Mouse (Mus musculus) hindbrain, embryonic 14.5 days (tissue): ENCODE measurements around the gene Kcnk16. TPM values are rescaled to one million over a fixed set of nuclear protein-coding genes. Genes with fewer than 3 reads are reported as not detected.

Source experiments
- ATAC-seq: fragments of 200-750 bp; cut with Nextera tagmentation; 2 replicates; pipeline ENCODE4 v1.8.0; 2017; ENCODE audit warnings: moderate number of reproducible peaks, mild to moderate bottlenecking, moderate TSS enrichment, moderate library complexity; ENCODE audit not compliant: low FRiP score
- DNase-seq: peaks from one replicate; pipeline ENCODE4 v3.0.0-alpha.2; 2015; ENCODE audit warnings: low spot score
- H3K27ac ChIP-seq: fragments of 300-500 bp; sonication (generic); 2 replicates; pipeline ENCODE4 v1.5.1; 2014; ENCODE audit warnings: mild to moderate bottlenecking, moderate library complexity
- H3K27me3 ChIP-seq: fragments of 300-500 bp; sonication (generic); 2 replicates; pipeline ENCODE4 v1.6.1; 2014; ENCODE audit warnings: mild to moderate bottlenecking, low read length, mixed read lengths; ENCODE audit not compliant: control insufficient read depth, insufficient read depth
- H3K36me3 ChIP-seq: fragments of 300-500 bp; sonication (generic); replicated peaks from 2 replicates; pipeline ENCODE4 v1.6.1; 2014; ENCODE audit not compliant: control insufficient read depth, insufficient read depth
- H3K4me1 ChIP-seq: fragments of 300-500 bp; sonication (generic); replicated peaks from 2 replicates; pipeline ENCODE4 v1.6.1; 2014; ENCODE audit warnings: antibody characterized with exemption, low read length, mixed read lengths; ENCODE audit not compliant: control insufficient read depth, insufficient read depth
- H3K4me2 ChIP-seq: fragments of 300-500 bp; sonication (generic); replicated peaks from 2 replicates; pipeline ENCODE4 v1.6.1; 2014; ENCODE audit warnings: mild to moderate bottlenecking, moderate library complexity
- H3K4me3 ChIP-seq: fragments of 300-500 bp; sonication (generic); replicated peaks from 2 replicates; pipeline ENCODE4 v1.5.1; 2014; ENCODE audit warnings: mild to moderate bottlenecking, low read length
- H3K9ac ChIP-seq: fragments of 300-500 bp; sonication (generic); 2 replicates; pipeline ENCODE4 v1.6.1; 2014
- H3K9me3 ChIP-seq: fragments of 300-500 bp; sonication (generic); 2 replicates; pipeline ENCODE4 v1.6.1; 2016; ENCODE audit warnings: low read length; ENCODE audit not compliant: control insufficient read depth
- WGBS: fragments of 180-500 bp; shearing (Covaris S2); extraction: QIAGEN DNeasy Blood & Tissue Kit; methylation state at CpG from one replicate; pipeline ENCODE4 v1.1.7; 2014; 5-methylcytosine and 5-hydroxymethylcytosine counted together
- polyA plus RNA-seq: library from polyadenylated mRNA; unstranded; fragments of >200 nt; fragmentation: Nextera tagmentation; extraction: Ambion mirVana; gene quantifications from 2 replicates; pipeline ENCODE4 v1.2.1, GENCODE M21; 2014

The Kcnk16 gene
- polyA plus RNA-seq, 1 experiment from 2014 or later, result not detected

DNA sequence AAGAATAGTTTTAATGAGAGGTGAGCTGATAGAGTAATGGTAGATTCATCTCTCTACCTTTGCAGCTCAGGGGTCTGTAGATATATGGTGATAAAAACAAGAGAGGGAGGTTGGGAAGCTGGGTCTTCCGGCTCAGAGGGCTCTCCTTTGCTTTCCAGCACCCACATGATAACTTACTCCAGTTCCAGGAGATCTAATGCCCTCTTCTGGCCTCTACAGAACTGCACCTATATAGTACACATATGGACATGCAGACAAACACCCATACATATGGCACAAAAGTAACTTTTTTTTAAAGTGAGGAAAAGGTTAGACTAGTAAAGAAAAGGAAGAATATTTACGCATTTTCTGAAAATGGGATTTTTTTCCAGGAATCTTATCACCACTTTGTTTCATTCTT is 34.6 kb downstream of the Kcnk16 start:
- no peaks in the 10 kb centered on the region for H3K27me3 ChIP-seq
- no peaks in the 10 kb centered on the region for H3K4me1 ChIP-seq
- DNase-seq, result no peak
- H3K27ac ChIP-seq, result no peak overlapping the region
- no peak overlapping the region for H3K4me2 ChIP-seq
- H3K9ac ChIP-seq, result no peak overlapping the region
- WGBS, result 94% methylated on average over 2 of the region's 2 CpGs
- H3K4me3 ChIP-seq, result no peak overlapping the region
- H3K9me3 ChIP-seq, result no peaks in the 10 kb centered on the region
- no peaks in the 10 kb centered on the region for H3K36me3 ChIP-seq
- no peak for ATAC-seq

DNA sequence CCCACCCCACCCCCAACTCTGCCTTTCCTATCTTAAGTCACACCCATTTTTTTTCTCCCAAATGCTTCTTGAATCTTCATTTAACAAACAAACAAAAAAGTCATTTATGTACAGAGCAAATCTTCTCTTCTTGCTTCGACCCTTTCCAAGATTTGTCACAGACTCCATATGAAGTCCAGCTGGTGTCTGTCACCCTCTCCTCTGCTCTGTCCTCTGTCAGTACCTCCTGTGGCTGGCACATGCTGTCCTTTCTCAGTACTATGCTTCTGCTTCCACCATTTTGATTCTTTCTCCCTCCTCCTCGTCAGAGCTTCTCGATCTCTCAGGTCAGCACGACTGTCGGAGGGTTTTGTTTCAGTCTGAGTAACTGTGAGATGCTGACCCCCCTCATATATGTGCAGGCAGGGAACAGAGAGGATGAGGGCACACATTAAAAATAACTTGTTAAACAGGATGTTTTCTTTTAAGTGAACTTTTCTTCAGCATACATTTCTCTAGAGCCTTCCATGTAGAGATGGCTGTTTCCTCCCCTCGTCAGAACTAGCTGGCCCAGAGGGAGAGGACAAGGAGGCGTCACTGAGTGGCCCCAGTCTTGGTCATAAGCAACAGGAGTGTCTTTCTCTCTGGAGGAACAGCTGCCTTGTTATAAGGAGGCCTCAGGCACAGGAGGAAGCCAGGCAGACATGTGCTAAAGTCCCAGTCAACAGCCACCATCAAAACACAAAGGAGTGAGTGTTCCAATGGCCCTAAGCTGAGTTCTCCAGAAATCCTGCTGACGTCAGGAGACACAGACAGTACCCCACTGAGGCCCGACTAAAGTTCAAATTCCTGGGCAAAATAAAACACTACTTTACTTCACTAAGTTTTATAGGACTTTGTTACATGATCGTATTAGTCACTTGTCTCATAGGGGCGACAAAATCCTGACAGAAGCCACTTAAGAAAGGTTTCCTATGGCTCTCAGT is 35.7 kb downstream of the Kcnk16 start:
- H3K27me3 ChIP-seq, result no peaks in the 10 kb centered on the region
- no peaks in the 10 kb centered on the region for H3K9me3 ChIP-seq
- ATAC-seq (no peak), DNase-seq (no peak)
- no peak overlapping the region for H3K4me2 ChIP-seq
- H3K36me3 ChIP-seq, result no peaks in the 10 kb centered on the region
- WGBS, result 76% methylated on average over 11 of the region's 11 CpGs
- H3K4me3 ChIP-seq, result no peak overlapping the region
- no peaks in the 10 kb centered on the region for H3K4me1 ChIP-seq
- H3K27ac ChIP-seq, result no peak overlapping the region
- no peak overlapping the region for H3K9ac ChIP-seq

DNA sequence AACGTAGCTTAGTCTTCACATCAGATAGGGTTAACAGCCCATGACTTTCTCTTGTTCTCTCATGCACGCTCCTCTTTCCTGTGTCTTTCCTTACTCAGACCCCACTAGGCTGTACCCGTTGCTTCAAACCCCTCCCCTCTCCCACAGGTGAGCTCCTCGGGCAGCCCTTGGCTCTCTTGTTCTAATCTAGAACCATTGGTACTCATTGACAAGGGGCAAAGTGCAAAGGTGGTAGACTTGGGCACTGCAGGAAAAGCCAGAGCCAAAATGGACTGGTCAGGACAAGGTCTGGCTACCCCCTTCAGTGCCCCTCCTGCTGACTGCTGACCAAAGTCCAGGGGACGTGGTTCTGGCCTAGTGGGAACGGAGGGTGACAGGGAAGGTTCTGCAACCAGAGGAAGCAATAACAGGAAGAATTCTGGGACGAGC is 38.9 kb downstream of the Kcnk16 start:
- Histone ChIP-seq H3K27me3 (no peaks in the 10 kb centered on the region), H3K4me1 (peaks cover 8% of the 10 kb centered on the region; the same call in 1 of the 2 replicates), H3K9me3 (no peaks in the 10 kb centered on the region), H3K4me2 (no peak overlapping the region), H3K4me3 (no peak overlapping the region), H3K27ac (no peak overlapping the region), H3K36me3 (no peaks in the 10 kb centered on the region), H3K9ac (no peak overlapping the region)
- 81% methylated on average over 7 of the region's 7 CpGs for WGBS
- DNase-seq (no peak), ATAC-seq (no peak)

DNA sequence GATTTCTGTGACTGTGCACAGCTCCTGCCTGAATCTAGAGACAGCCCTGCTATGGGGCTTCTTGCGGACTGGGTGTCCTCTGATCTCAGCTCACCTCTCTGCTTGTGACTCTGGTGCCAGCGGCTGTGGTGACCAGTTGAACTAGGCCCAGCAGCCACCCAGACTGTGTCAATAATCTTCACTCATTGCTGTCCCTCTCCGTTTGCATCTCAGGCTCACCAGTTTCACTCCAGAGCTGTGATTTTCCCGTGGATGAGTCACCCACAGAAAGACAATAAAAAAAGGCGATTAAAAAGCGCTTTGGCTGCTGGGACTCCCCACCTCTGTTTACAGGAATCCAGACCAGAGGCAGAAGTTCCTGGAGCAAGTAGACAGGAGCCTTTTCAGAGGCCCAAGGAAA is 39.6 kb downstream of the Kcnk16 start:
- Histone ChIP-seq H3K4me3 (no peak overlapping the region), H3K27ac (no peak overlapping the region), H3K4me2 (no peak overlapping the region), H3K36me3 (no peaks in the 10 kb centered on the region), H3K9ac (no peak overlapping the region), H3K9me3 (no peaks in the 10 kb centered on the region), H3K4me1 (peaks cover 15% of the 10 kb centered on the region), H3K27me3 (no peaks in the 10 kb centered on the region)
- DNase-seq (no peak), ATAC-seq (no peak)
- WGBS, result 78% methylated on average over 6 of the region's 6 CpGs

DNA sequence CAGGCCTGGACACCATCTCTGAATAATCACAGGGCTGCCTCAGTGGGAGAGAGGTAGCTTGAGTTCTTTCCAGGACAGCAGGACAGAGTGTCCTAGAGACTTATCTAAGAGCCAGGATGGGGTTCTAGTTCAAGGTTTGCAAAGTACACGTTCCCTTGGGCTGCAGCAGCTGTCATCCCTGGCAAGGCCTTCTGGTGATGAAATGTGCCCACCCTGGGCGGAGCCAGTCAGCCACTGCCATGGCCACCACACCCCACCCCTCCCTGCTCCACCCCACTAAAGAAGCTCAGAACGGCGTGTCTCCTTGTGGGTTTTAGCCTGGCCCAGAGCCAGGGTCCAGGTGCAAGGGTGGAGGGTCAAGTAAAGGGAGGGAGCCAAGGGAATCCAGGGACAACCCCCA is 40.7 kb downstream of the Kcnk16 start:
- 74% methylated on average over 4 of the region's 4 CpGs for WGBS
- H3K4me3 ChIP-seq, result no peak overlapping the region
- H3K4me1 ChIP-seq, result peaks cover 17% of the 10 kb centered on the region
- H3K36me3 ChIP-seq, result no peaks in the 10 kb centered on the region
- H3K4me2 ChIP-seq, result no peak overlapping the region
- H3K27me3 ChIP-seq, result no peaks in the 10 kb centered on the region
- no peak overlapping the region for H3K27ac ChIP-seq
- H3K9ac ChIP-seq, result no peak overlapping the region
- no peaks in the 10 kb centered on the region for H3K9me3 ChIP-seq
- ATAC-seq (no peak), DNase-seq (no peak)

DNA sequence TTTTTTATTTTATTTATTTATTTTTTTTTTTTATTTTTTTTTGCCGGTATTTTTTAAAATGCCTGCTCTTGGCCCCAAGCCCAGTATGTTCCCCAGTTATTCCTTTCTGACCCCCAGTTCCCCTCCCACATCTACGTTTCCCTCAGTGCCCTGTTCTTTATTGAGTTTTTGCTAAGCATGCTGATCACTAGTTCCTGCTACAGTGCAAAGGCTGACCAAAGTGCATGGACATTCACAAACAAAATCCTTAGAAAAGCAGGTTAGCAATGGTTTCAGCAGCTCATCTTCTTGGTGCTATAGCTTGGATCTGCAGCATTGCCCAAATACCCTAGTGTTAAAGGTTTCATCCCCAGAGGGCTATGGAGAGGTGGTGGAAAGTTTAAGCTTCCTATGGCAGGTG is 42.0 kb downstream of the Kcnk16 start:
- no peak overlapping the region for H3K4me3 ChIP-seq
- no peaks in the 10 kb centered on the region for H3K27me3 ChIP-seq
- no peak overlapping the region for H3K4me2 ChIP-seq
- no peaks in the 10 kb centered on the region for H3K9me3 ChIP-seq
- H3K27ac ChIP-seq, result no peak overlapping the region
- WGBS, result 59% methylated on average over 2 of the region's 2 CpGs
- no peak overlapping the region for H3K9ac ChIP-seq
- no peak for DNase-seq
- peaks cover 17% of the 10 kb centered on the region for H3K4me1 ChIP-seq
- H3K36me3 ChIP-seq, result no peaks in the 10 kb centered on the region
- no peak for ATAC-seq

DNA sequence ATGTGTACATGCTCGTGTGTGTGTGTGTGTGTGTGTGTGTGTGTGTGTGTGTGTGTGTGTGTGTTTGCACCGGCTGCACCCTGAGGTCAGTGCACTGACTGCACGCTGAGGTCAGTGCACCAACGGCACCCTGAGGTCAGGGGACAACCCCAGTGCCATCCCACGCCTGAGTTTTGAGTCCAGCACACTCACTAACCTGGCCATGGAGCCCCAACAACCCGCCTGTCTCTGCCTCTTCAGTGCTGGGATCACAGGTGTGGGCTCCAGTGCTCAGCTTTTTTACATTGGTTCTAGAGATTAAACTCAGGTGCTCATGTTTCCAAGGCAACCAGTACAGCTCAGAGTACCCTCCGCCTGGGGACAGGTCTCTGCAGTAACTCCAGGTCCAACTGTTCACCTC is 42.5 kb downstream of the Kcnk16 start:
- DNase-seq, result no peak

DNA sequence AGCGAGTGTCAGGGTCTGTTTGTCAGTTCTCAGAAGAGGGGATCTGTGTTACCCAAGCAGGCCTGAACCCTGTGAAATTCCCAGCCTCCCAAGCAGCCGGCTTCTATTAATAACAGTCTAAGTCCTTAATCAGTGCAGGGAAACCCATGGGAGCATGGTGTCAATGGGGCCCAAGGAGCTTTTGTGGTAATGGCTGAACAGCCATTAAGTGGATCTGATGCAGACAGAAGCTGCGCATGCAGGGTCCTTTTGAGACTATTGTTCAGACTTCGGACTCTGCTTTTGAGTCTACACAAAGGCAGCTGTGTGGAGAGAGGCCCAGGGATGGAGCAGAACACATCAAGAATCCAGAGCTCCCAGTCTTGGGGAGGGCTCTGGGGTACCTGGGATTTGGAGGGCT is 43.5 kb downstream of the Kcnk16 start:
- H3K4me3 ChIP-seq, result no peak overlapping the region
- no peak overlapping the region for H3K27ac ChIP-seq
- no peak overlapping the region for H3K9ac ChIP-seq
- WGBS, result 12% methylated on average over 4 of the region's 4 CpGs
- ATAC-seq (peak; percentile 42; the same call in 1 of the 2 replicates), DNase-seq (peak; percentile 29)
- H3K36me3 ChIP-seq, result no peaks in the 10 kb centered on the region
- no peaks in the 10 kb centered on the region for H3K27me3 ChIP-seq
- H3K4me1 ChIP-seq, result peaks cover 17% of the 10 kb centered on the region
- no peak overlapping the region for H3K4me2 ChIP-seq
- H3K9me3 ChIP-seq, result no peaks in the 10 kb centered on the region

More for the DNA sequence above, 42.5 kb downstream of the Kcnk16 start:
- no peaks in the 10 kb centered on the region for H3K27me3 ChIP-seq
- H3K4me2 ChIP-seq, result no peak overlapping the region
- no peak overlapping the region for H3K4me3 ChIP-seq
- H3K36me3 ChIP-seq, result no peaks in the 10 kb centered on the region
- WGBS, result 34% methylated on average over 7 of the region's 7 CpGs
- peaks cover 17% of the 10 kb centered on the region for H3K4me1 ChIP-seq
- H3K9me3 ChIP-seq, result no peaks in the 10 kb centered on the region
- ATAC-seq, result peak; percentile 47; the same call in 1 of the 2 replicates
- H3K27ac ChIP-seq, result no peak overlapping the region
- no peak overlapping the region for H3K9ac ChIP-seq

DNA sequence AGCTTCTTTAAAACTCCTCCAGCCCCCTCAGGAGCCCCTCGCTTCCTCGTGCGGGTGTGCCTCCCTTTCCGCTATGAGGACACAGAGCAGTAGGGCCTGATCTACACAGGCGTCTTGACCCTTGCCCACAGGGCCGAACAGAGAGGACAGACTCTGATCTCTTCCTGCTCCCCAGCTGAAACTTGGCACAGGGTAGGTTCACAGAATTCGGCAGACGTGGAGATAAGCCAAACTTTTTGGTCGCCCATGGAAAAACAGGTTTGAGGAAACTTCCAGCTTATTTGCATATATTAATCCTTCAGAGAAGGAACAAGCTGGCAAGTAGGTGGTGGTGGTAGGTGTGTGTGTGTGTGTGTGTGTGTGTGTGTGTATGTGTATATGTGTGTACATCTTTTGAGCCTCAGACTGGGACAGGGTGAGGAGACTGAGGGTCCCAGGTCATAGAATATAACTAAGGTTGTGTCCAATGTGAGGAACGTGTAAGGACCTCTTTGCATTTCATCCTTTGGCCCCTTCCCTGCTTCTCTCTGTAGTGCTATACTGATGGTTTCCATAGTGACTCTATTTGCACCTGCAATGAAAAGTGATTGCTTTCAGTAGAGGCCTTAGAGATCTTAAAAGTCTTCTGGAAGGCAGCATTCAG is 44.3 kb downstream of the Kcnk16 start:
- Histone ChIP-seq H3K4me2 (no peak overlapping the region), H3K4me1 (peaks cover 17% of the 10 kb centered on the region), H3K9me3 (no peaks in the 10 kb centered on the region), H3K36me3 (no peaks in the 10 kb centered on the region), H3K4me3 (no peak overlapping the region), H3K9ac (no peak overlapping the region), H3K27me3 (no peaks in the 10 kb centered on the region), H3K27ac (no peak overlapping the region)
- DNase-seq (no peak), ATAC-seq (no peak)
- WGBS, result 39% methylated on average over 10 of the region's 10 CpGs
